Mouse (Mus musculus) kidney, adult 10 weeks (tissue): Measurements from ENCODE around the gene Arg1. TPM values are rescaled to one million over a fixed set of nuclear protein-coding genes. Genes with fewer than 3 reads are reported as not detected.

Source experiments
- polyA plus RNA-seq: library from polyadenylated mRNA; stranded (reverse); fragments of 350-450 nt; fragmentation: Illumina TruSeq; extraction: RNeasy Lipid Tissue Mini Kit (QIAGEN cat#74804); gene quantifications from one replicate; pipeline ENCODE4 v1.2.3, GENCODE M21; 2014; ENCODE audit warnings: low read depth, low replicate concordance

Gene Arg1
- polyA plus RNA-seq, result not detected

DNA sequence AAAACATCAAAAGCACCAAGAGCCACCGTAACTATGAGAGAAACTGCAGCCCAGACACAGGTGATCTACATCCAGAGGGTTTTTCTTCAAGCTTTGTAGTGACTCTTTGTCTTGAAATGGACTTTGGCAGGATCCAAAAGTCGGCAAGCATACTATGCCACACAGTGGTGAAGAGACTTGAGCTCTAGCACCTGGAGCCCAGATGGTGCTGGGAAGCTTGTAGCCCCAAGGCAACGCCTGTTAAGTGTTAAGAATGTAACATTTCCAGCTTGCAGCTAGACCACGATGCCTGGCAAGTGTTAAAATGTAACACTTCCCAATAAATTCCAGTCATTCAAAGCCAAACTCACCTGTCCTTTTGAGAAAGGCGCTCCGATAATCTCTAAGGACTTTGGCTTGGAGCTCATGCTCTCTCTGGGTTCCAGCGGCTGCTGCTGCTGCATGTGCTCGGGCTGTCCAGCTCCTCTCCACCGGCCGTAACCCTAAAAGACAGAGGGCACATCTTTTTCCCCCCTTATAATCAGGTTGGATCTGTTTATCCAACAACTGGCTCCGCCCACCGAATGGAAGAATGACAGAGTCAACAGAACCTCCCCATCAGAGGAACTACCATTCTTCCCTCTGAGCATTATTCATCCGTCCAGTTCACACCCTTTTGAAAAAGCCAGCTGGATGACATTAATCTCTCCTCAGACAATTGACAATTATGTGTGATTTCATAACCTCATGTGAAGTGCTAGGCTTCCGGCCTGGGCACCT, at the start of gene Arg1:
Arg1 (minus strand) TSS at position 523 of the 759 bp plus-strand sequence.

DNA sequence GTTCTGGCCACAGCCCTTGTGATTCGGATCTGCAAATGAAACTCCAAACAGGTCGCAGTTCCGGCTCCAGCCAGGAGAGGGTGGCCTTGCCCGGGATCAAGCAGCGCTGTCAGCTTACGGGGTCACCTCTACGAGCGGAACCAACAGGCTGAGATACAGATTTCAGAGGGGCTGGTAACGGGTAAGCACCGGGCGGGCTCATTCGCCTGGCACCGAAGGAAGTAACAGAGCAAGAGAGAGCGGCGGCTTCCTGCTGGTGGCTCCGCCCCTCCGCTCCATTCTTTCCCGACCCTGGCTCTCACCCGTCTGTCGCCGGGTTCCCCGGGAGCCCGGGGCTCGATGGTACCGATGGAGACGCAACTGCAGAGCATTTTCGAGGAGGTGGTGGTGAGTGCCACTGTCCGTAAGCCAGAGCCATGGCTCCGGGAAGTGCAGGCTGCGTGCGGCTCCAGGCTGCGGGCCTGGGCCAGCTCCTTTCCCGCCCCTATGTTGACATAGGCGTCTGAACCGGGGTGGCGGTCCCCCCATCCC, 57.5 kb downstream of the Arg1 start, which contains the start of gene Med23:
Med23 (plus strand) TSS at position 227 of the 531 bp plus-strand sequence.

Other genes starting within 250 kb of the Arg1 start
- gene Enpp1, start 215.3 kb downstream of the Arg1 start, polyA plus RNA-seq, result 51.3 TPM
- 49.7 TPM for gene Enpp3, start 84.7 kb downstream of the Arg1 start, polyA plus RNA-seq
- gene Med23, start 57.5 kb downstream of the Arg1 start, polyA plus RNA-seq, result 22.9 TPM